Mouse (Mus musculus): ENCODE measurements around the gene Sctr.

Sctr gene

GRCm38 (mm10) chr1:120109741-120110432 lies 103.2 kb downstream of the Sctr start:
- DNase-seq, result no peak

- no peak for DNase-seq
These were observed 105.1 kb downstream of the Sctr start for GRCm38 (mm10) chr1:120111766-120112165.

GRCm38 (mm10) chr1:120112251-120113187 lies 105.8 kb downstream of the Sctr start:
- DNase-seq, result no peak
